Mouse (Mus musculus): ENCODE results near the gene Slc23a4. TPM values are rescaled to one million over a fixed set of nuclear protein-coding genes. Genes with fewer than 3 reads are reported as not detected.

Gene Slc23a4
- polyA plus RNA-seq, 1 experiment = 221 TPM

DNA sequence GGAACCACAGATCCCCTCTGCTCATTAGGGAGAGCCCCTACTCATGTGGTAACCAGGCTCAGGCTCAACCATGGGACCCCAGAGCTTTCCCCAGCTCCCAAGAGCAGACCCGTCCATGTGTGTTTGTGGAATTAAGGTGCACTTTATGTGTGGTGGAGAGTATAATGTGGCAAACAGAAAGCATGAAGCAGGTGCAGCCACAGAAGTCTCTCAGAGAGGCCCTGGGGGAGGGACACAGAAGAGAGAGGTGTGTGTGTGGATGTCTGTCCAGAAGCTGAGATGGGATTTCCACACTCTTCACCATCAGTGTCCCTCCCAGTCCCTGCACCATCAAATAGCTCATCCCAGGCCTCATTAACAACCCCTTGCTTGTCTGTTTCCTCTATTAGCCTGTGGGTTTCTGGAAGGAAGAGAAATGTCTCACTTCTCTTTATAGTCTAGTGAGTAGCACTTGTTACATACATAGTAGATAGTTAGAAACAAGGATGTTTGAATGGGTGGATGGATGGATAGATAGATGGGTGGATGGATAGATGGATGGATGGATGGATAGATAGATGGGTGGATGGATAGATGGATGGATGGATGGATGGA is 41.6 kb downstream of the Slc23a4 start:
- Histone ChIP-seq H3K27ac (ENCODE audit: insufficient read depth, low read depth, low read length) (no peak overlapping the region), H3K27me3 (ENCODE audit: control insufficient read depth, insufficient read depth, low read length) (no peaks in the 10 kb centered on the region), H3K36me3 (ENCODE audit: control insufficient read depth, insufficient read depth, low read length) (peaks cover 11% of the 10 kb centered on the region), H3K4me1 (ENCODE audit: control insufficient read depth, insufficient read depth, insufficient read length, low read length) (no peaks in the 10 kb centered on the region; the same call in 1 of the 2 replicates), H3K4me3 (ENCODE audit: low read depth, low read length) (no peak overlapping the region)
- TF ChIP-seq CTCF (IDR thresholded peaks at IDR 0.05; ENCODE audit: extremely low read depth, insufficient read length, insufficient replicate concordance, low read depth, low read length) (no peak), POLR2A (IDR thresholded peaks at IDR 0.05; ENCODE audit: low read depth, low read length) (no peak)
- 87% methylated on average over 1 of the region's 1 CpGs for WGBS

DNA sequence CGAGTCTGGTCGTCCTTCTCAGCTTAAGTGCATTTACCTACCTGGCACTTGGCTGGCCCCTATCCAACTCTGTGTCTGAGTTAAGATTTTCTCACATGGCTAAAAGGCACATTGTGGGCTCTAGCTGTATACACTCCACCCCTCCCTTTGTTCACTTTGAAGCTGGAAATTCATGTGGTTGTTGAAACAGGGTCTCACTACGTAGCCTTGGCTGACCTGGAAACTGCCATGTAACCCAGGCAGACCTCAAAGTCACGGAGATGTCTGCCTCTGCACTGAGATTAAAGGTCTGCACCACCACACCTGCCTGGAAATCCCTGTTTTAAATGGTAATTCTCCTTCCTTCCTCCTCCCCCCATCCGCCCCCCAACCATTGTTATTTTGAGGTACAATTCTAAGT is 44.7 kb downstream of the Slc23a4 start:
- Histone ChIP-seq H3K36me3 (ENCODE audit: control insufficient read depth, insufficient read depth, low read length) (peaks cover 9% of the 10 kb centered on the region), H3K27ac (ENCODE audit: insufficient read depth, low read depth, low read length) (no peak overlapping the region), H3K27me3 (ENCODE audit: control insufficient read depth, insufficient read depth, low read length) (no peaks in the 10 kb centered on the region), H3K4me3 (ENCODE audit: low read depth, low read length) (no peak overlapping the region), H3K4me1 (ENCODE audit: control insufficient read depth, insufficient read depth, insufficient read length, low read length) (no peaks in the 10 kb centered on the region; the same call in 1 of the 2 replicates)
- 42% methylated on average over 5 of the region's 5 CpGs for WGBS
- TF ChIP-seq CTCF (IDR thresholded peaks at IDR 0.05; ENCODE audit: extremely low read depth, insufficient read length, insufficient replicate concordance, low read depth, low read length) (no peak), POLR2A (IDR thresholded peaks at IDR 0.05; ENCODE audit: low read depth, low read length) (no peak)

DNA sequence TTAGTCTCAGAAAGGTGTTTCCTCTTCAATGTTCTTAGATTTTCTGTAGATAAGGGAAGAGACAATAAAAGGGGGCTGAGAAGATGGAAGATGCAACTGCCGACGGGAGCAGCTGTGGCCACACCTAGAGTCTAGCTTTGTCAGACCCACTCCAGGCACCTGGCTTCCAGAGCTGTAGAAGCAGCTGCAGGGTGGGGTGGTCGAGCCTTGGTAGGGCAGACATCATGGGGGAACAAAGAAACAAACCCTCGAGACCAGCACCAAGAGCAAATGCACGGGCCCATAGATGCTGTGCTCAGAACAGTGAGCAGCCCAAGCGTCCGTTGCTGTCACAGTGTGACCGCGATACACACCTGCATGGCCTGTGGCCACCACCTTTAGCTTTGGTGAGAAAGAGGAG is 45.8 kb downstream of the Slc23a4 start:
- no peak overlapping the region for H3K4me3 ChIP-seq (ENCODE audit: low read depth, low read length)
- H3K36me3 ChIP-seq (ENCODE audit: control insufficient read depth, insufficient read depth, low read length) = peaks cover 5% of the 10 kb centered on the region
- H3K27ac ChIP-seq (ENCODE audit: insufficient read depth, low read depth, low read length) = no peak overlapping the region
- no peak for TF ChIP-seq POLR2A (IDR thresholded peaks at IDR 0.05; ENCODE audit: low read depth, low read length)
- no peak for TF ChIP-seq CTCF (IDR thresholded peaks at IDR 0.05; ENCODE audit: extremely low read depth, insufficient read length, insufficient replicate concordance, low read depth, low read length)
- WGBS = 70% methylated on average over 9 of the region's 9 CpGs
- H3K27me3 ChIP-seq (ENCODE audit: control insufficient read depth, insufficient read depth, low read length) = no peaks in the 10 kb centered on the region
- H3K4me1 ChIP-seq (ENCODE audit: control insufficient read depth, insufficient read depth, insufficient read length, low read length) = no peaks in the 10 kb centered on the region; the same call in 1 of the 2 replicates

DNA sequence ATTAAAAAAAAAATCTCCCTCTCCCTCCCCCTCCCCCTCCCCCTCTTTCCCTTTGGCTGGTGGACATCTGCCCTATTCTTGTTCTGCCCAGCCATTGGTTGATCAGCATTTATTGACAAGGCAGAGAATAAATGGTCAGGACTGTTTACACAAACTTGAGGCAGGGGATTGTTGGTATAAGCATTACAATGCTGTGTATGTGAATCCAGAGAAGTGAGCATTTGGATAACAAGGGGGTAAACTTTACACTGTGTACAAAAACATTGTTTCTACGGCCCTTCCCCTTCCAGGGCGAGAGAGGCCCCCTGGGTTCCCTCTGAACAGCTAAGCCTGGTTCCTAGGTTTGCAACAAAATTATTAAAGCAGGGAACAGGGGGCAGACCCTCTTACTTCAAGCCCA is 46.7 kb downstream of the Slc23a4 start:
- H3K4me1 ChIP-seq (ENCODE audit: control insufficient read depth, insufficient read depth, insufficient read length, low read length) = no peaks in the 10 kb centered on the region; the same call in 1 of the 2 replicates
- WGBS = 84% methylated on average over 2 of the region's 2 CpGs

DNA sequence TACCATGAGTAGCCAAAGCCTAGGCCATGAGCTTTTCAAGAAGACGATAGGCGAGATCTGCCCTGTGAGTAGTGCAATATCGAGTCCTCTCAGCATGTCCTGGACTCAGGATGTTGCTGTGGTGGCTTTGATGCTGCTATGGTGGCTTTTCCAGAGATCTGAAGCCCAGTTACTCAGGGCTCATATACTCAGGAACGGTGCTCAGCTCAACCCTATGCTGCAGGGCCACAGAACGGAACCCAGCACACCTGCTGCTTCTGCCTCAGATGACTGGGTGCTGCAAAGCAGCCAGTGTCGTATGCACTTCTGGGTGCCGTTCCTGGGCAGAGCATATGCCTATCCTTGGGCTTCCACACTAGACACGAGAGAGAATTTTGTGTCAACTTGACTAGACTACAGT is 48.8 kb downstream of the Slc23a4 start:
- Histone ChIP-seq H3K36me3 (ENCODE audit: control insufficient read depth, insufficient read depth, low read length) (no peaks in the 10 kb centered on the region), H3K4me3 (ENCODE audit: low read depth, low read length) (no peak overlapping the region), H3K4me1 (ENCODE audit: control insufficient read depth, insufficient read depth, insufficient read length, low read length) (no peaks in the 10 kb centered on the region; the same call in 1 of the 2 replicates), H3K27me3 (ENCODE audit: control insufficient read depth, insufficient read depth, low read length) (no peaks in the 10 kb centered on the region), H3K27ac (ENCODE audit: insufficient read depth, low read depth, low read length) (no peak overlapping the region)
- WGBS = 94% methylated on average over 8 of the region's 8 CpGs
- no peak for TF ChIP-seq CTCF (IDR thresholded peaks at IDR 0.05; ENCODE audit: extremely low read depth, insufficient read length, insufficient replicate concordance, low read depth, low read length)
- TF ChIP-seq POLR2A (IDR thresholded peaks at IDR 0.05; ENCODE audit: low read depth, low read length) = no peak

More for the DNA sequence above, 46.7 kb downstream of the Slc23a4 start:
- peaks cover 4% of the 10 kb centered on the region; the same call in 1 of the 2 replicates for H3K36me3 ChIP-seq (ENCODE audit: control insufficient read depth, insufficient read depth, low read length)
- H3K27me3 ChIP-seq (ENCODE audit: control insufficient read depth, insufficient read depth, low read length) = no peaks in the 10 kb centered on the region
- H3K27ac ChIP-seq (ENCODE audit: insufficient read depth, low read depth, low read length) = no peak overlapping the region
- H3K4me3 ChIP-seq (ENCODE audit: low read depth, low read length) = no peak overlapping the region
- TF ChIP-seq POLR2A (IDR thresholded peaks at IDR 0.05; ENCODE audit: low read depth, low read length) = no peak
- TF ChIP-seq CTCF (IDR thresholded peaks at IDR 0.05; ENCODE audit: extremely low read depth, insufficient read length, insufficient replicate concordance, low read depth, low read length) = no peak

DNA sequence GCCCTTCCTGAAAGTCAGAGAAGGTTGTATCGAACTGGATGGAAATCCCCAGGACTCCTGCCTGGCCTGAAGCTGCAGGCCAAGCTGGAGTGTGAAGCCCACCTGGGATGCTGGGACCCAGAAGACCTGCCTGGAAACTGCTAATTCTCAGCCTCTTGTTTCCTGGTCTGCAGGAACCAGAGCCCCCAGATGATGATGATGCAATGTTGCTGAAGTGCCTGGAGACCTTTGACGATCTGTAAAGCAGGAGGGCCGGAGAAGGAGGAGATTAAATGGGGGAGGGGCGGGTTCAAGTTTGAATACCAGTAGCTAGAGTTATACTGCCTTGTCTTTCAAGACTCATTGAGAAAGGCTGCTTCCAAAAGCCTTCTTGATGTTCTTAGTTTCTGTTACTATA is 49.3 kb downstream of the Slc23a4 start:
- WGBS = 45% methylated on average over 4 of the region's 4 CpGs
- H3K27ac ChIP-seq (ENCODE audit: insufficient read depth, low read depth, low read length) = no peak overlapping the region
- H3K4me1 ChIP-seq (ENCODE audit: control insufficient read depth, insufficient read depth, insufficient read length, low read length) = no peaks in the 10 kb centered on the region
- no peak overlapping the region for H3K4me3 ChIP-seq (ENCODE audit: low read depth, low read length)
- H3K36me3 ChIP-seq (ENCODE audit: control insufficient read depth, insufficient read depth, low read length) = no peaks in the 10 kb centered on the region
- H3K27me3 ChIP-seq (ENCODE audit: control insufficient read depth, insufficient read depth, low read length) = no peaks in the 10 kb centered on the region
- TF ChIP-seq CTCF (IDR thresholded peaks at IDR 0.05; ENCODE audit: extremely low read depth, insufficient read length, insufficient replicate concordance, low read depth, low read length) = no peak
- no peak for TF ChIP-seq POLR2A (IDR thresholded peaks at IDR 0.05; ENCODE audit: low read depth, low read length)

DNA sequence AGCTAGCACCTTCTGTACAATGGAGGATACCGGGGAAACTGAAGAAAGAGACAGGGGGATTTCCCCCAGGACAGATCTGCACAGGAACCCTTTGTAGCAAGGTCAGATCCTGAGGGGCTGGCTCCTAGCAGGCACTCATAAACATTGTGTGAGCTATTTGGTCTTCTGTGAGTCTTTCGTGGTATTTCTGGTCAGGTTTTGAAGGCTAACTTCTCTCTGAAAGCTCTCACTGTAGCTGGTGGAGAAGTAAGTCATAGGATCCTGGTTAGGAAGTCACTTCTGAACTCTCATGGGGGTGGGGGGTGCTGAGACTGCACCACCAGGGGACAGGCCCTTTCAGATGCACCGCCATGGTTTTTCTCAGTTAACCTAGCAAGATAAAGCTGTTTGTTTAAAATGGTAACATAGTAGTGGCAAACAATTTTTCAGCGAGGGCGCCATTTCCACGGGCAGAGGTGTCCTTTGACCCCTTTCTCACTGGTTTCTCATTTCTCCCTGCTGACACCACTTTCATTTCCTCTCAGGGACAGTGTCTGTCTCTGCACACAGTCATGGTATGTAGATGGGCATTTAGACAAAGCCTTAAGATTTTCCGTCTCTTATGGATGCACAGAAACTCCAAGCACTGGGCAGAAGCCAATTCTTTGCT is 49.8 kb downstream of the Slc23a4 start:
- Histone ChIP-seq H3K27me3 (ENCODE audit: control insufficient read depth, insufficient read depth, low read length) (no peaks in the 10 kb centered on the region), H3K27ac (ENCODE audit: insufficient read depth, low read depth, low read length) (no peak overlapping the region), H3K4me1 (ENCODE audit: control insufficient read depth, insufficient read depth, insufficient read length, low read length) (no peaks in the 10 kb centered on the region), H3K4me3 (ENCODE audit: low read depth, low read length) (no peak overlapping the region), H3K36me3 (ENCODE audit: control insufficient read depth, insufficient read depth, low read length) (no peaks in the 10 kb centered on the region)
- 34% methylated on average over 7 of the region's 7 CpGs for WGBS
- no peak for TF ChIP-seq CTCF (IDR thresholded peaks at IDR 0.05; ENCODE audit: extremely low read depth, insufficient read length, insufficient replicate concordance, low read depth, low read length)
- no peak for TF ChIP-seq POLR2A (IDR thresholded peaks at IDR 0.05; ENCODE audit: low read depth, low read length)

Data from small intestine, adult 2 months (tissue).